Mouse (Mus musculus) kidney, postnatal 10 days (tissue): ENCODE measurements at regions not wholly inside any gene's neighbourhood (a gene's known extent, or its start where the extent isn't known, plus 50 kb on each side); places are given as distances from the start of the nearest gene placed in this dataset.
A peak's percentile ranks its signal among the peaks of the same experiment; 100 is the strongest.

ENCODE experiments used
- DNase-seq: peaks from one replicate; pipeline ENCODE4 v3.0.0; 2021; ENCODE audit warnings: mixed read lengths

- no peak for DNase-seq
These were observed 206.3 kb downstream of the Hhipl2 start for GRCm38 (mm10) chr1:183624266-183624665.

- no peak for DNase-seq
These were observed 215.8 kb downstream of the Hhipl2 start for GRCm38 (mm10) chr1:183633810-183634209.

GRCm38 (mm10) chr1:183634836-183635235 lies 216.8 kb downstream of the Hhipl2 start:
- no peak for DNase-seq

- no peak for DNase-seq
These were observed 219.2 kb downstream of the Hhipl2 start for GRCm38 (mm10) chr1:183637214-183637613.

- no peak for DNase-seq
These were observed 221.3 kb downstream of the Hhipl2 start for GRCm38 (mm10) chr1:183639332-183639731.

- no peak for DNase-seq
These were observed 222.6 kb downstream of the Hhipl2 start for GRCm38 (mm10) chr1:183640568-183640967.

- peak; percentile 25 for DNase-seq
These were observed 226.0 kb downstream of the Hhipl2 start for GRCm38 (mm10) chr1:183644001-183644400.

- DNase-seq = no peak
These were observed 235.9 kb downstream of the Hhipl2 start for GRCm38 (mm10) chr1:183653878-183654277.

- DNase-seq = peak; percentile 75
These were observed 239.0 kb downstream of the Hhipl2 start for GRCm38 (mm10) chr1:183657043-183657442.

GRCm38 (mm10) chr1:183660541-183660940 lies 242.5 kb downstream of the Hhipl2 start:
- no peak for DNase-seq

- no peak for DNase-seq
These were observed 244.5 kb downstream of the Hhipl2 start for GRCm38 (mm10) chr1:183662369-183663043.

- DNase-seq = no peak
These were observed 251.3 kb downstream of the Hhipl2 start for GRCm38 (mm10) chr1:183669271-183669670.

GRCm38 (mm10) chr1:183669674-183670073 lies 251.7 kb downstream of the Hhipl2 start:
- peak; percentile 36 for DNase-seq

- no peak for DNase-seq
These were observed 252.5 kb downstream of the Hhipl2 start for GRCm38 (mm10) chr1:183670542-183670941.

- no peak for DNase-seq
These were observed 253.5 kb downstream of the Hhipl2 start for GRCm38 (mm10) chr1:183671541-183671940.

- DNase-seq = no peak
These were observed 254.5 kb downstream of the Hhipl2 start for GRCm38 (mm10) chr1:183672521-183672920.

GRCm38 (mm10) chr1:183677585-183677984 lies 259.6 kb downstream of the Hhipl2 start:
- no peak for DNase-seq

GRCm38 (mm10) chr1:183679949-183680348 lies 261.9 kb downstream of the Hhipl2 start:
- DNase-seq = peak; percentile 44

- no peak for DNase-seq
These were observed 268.0 kb downstream of the Hhipl2 start for GRCm38 (mm10) chr1:183686056-183686455.

GRCm38 (mm10) chr1:183692756-183693155 lies 274.7 kb downstream of the Hhipl2 start:
- no peak for DNase-seq

GRCm38 (mm10) chr1:183699284-183699683 lies 281.3 kb downstream of the Hhipl2 start:
- no peak for DNase-seq

GRCm38 (mm10) chr1:183702888-183703287 lies 284.9 kb downstream of the Hhipl2 start:
- no peak for DNase-seq

GRCm38 (mm10) chr1:183712895-183713294 lies 294.9 kb downstream of the Hhipl2 start:
- no peak for DNase-seq

- no peak for DNase-seq
These were observed 296.0 kb upstream of the Dusp10 start for GRCm38 (mm10) chr1:183717060-183717459.

GRCm38 (mm10) chr1:183749126-183749525 lies 264.0 kb upstream of the Dusp10 start:
- DNase-seq = no peak
